ENCODE assay signal across 8 mouse cellular contexts in the genomic region with DNA sequence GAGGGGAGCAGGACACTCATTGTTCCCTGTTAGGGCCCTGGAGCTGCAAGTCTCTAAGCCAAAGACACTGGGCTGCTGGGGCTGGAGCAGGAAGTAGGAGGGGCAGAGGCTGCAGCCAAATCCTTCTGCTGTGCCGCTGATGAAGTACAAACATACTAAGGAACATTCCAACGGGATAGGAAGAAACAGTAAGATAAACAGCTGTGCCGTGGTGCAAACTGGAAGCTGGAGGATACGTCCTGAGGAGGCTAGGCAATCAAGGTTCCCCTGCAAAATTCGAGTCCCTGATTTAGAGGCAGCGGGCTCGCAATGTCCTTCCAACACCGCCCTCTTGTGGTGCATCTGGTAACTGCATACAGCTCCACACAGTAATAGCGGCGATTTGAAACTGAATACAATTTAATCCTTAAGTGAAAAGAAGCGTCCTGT. TPM values are rescaled to one million over a fixed set of nuclear protein-coding genes. Genes with fewer than 3 reads are reported as not detected.
DNase-seq lines count a peak whose midpoint lies in the region; ATAC-seq and TF ChIP-seq lines count a peak whose summit lies in the region.

No protein-coding gene starts in this region.

- no peak for TF ChIP-seq POLR2A in testis, adult 2 months (IDR thresholded peaks at IDR 0.05; ENCODE audit: control insufficient read depth, low read depth, low read length)

- no peaks in the 10 kb centered on the region for H3K4me1 ChIP-seq in forebrain, embryonic 11.5 days (replicated peaks; ENCODE audit: control insufficient read depth, insufficient read depth, low read length)
- peaks cover 2% of the 10 kb centered on the region for H3K4me1 ChIP-seq in heart, embryonic 16.5 days (ENCODE audit: control insufficient read depth, insufficient read depth, low read length)
- H3K4me1 ChIP-seq in liver, embryonic 15.5 days (replicated peaks) = no peaks in the 10 kb centered on the region
- H3K4me1 ChIP-seq in neural tube, embryonic 14.5 days (ENCODE audit: control insufficient read depth, insufficient read depth, low read length) = no peaks in the 10 kb centered on the region
- H3K4me1 ChIP-seq in testis, adult 2 months (ENCODE audit: control insufficient read depth, insufficient read depth, low read length) = peaks cover 4% of the 10 kb centered on the region; the same call in 1 of the 2 replicates

- TF ChIP-seq CTCF in testis, adult 2 months (IDR thresholded peaks at IDR 0.05; ENCODE audit: control insufficient read depth, insufficient read depth, insufficient replicate concordance, low read depth, low read length) = peak; percentile 94

- DNase-seq in c-Kit-negative CD71-positive TER-119-positive erythroid progenitor cells, embryonic 14.5 days (ENCODE audit: low read depth, low spot score) = peak; percentile 8
- DNase-seq in forebrain, embryonic 11.5 days (ENCODE audit: low spot score) = peak; percentile 92
- peak; percentile 78 to 94 for DNase-seq in kidney, postnatal 25 days

- peak overlapping the region; percentile 36; the same call in 1 of the 2 replicates for H3K4me2 ChIP-seq in forebrain, embryonic 11.5 days (ENCODE audit: low read depth, low read length, severe bottlenecking)
- peak overlapping the region; percentile 61 for H3K4me2 ChIP-seq in heart, embryonic 16.5 days (ENCODE audit: low read depth, low read length)
- peak overlapping the region; percentile 36 for H3K4me2 ChIP-seq in liver, embryonic 15.5 days
- peak overlapping the region; percentile 42 for H3K4me2 ChIP-seq in neural tube, embryonic 14.5 days (ENCODE audit: low read depth, low read length)

- no peaks in the 10 kb centered on the region for H3K9me3 ChIP-seq in forebrain, embryonic 11.5 days (ENCODE audit: control insufficient read depth, low read length)
- H3K9me3 ChIP-seq in heart, embryonic 16.5 days (replicated peaks; ENCODE audit: control insufficient read depth, low read length) = no peaks in the 10 kb centered on the region
- no peaks in the 10 kb centered on the region for H3K9me3 ChIP-seq in liver, embryonic 15.5 days (replicated peaks)
- no peaks in the 10 kb centered on the region for H3K9me3 ChIP-seq in neural tube, embryonic 14.5 days (ENCODE audit: control insufficient read depth, low read length)

- ATAC-seq in CD4-positive, CD25-positive, alpha-beta regulatory T cell, adult 4 months = peak; percentile 77
- no peak for ATAC-seq in forebrain, embryonic 11.5 days (replicated peaks; ENCODE audit: low FRiP score)
- ATAC-seq in heart, embryonic 16.5 days (replicated peaks; ENCODE audit: extremely low read depth, insufficient read depth, low FRiP score) = peak; percentile 79
- no peak for ATAC-seq in liver, embryonic 15.5 days (ENCODE audit: insufficient read depth)
- ATAC-seq in neural tube, embryonic 14.5 days (ENCODE audit: low read depth) = peak; percentile 60; the same call in 1 of the 2 replicates

- H3K36me3 ChIP-seq in forebrain, embryonic 11.5 days (ENCODE audit: control insufficient read depth, insufficient read depth, low read length) = no peaks in the 10 kb centered on the region
- no peaks in the 10 kb centered on the region for H3K36me3 ChIP-seq in heart, embryonic 16.5 days (ENCODE audit: control insufficient read depth, insufficient read depth)
- H3K36me3 ChIP-seq in liver, embryonic 15.5 days (replicated peaks) = no peaks in the 10 kb centered on the region
- no peaks in the 10 kb centered on the region for H3K36me3 ChIP-seq in neural tube, embryonic 14.5 days (ENCODE audit: control insufficient read depth, insufficient read depth, low read length)
- H3K36me3 ChIP-seq in testis, adult 2 months (ENCODE audit: control insufficient read depth, insufficient read depth, low read length) = no peaks in the 10 kb centered on the region

- H3K4me3 ChIP-seq in forebrain, embryonic 11.5 days (ENCODE audit: low read depth, low read length) = no peak overlapping the region
- peak overlapping the region; percentile 42 for H3K4me3 ChIP-seq in heart, embryonic 16.5 days (ENCODE audit: low read length)
- H3K4me3 ChIP-seq in liver, embryonic 15.5 days (replicated peaks) = no peak overlapping the region
- H3K4me3 ChIP-seq in neural tube, embryonic 14.5 days (ENCODE audit: low read depth, low read length) = no peak overlapping the region
- no peak overlapping the region for H3K4me3 ChIP-seq in testis, adult 2 months (ENCODE audit: control insufficient read depth, low read depth, low read length)

- under 1% methylated on average over 11 of the region's 11 CpGs for WGBS in forebrain, embryonic 11.5 days
- under 1% methylated on average over 11 of the region's 11 CpGs for WGBS in heart, embryonic 16.5 days
- WGBS in liver, embryonic 15.5 days (ENCODE audit: insufficient replicate concordance) = 1% methylated on average over 11 of the region's 11 CpGs
- WGBS in neural tube, embryonic 14.5 days = under 1% methylated on average over 11 of the region's 11 CpGs

- no peak overlapping the region for H3K9ac ChIP-seq in forebrain, embryonic 11.5 days (ENCODE audit: low read length)
- H3K9ac ChIP-seq in heart, embryonic 16.5 days (ENCODE audit: low read length) = no peak overlapping the region
- no peak overlapping the region for H3K9ac ChIP-seq in liver, embryonic 15.5 days
- H3K9ac ChIP-seq in neural tube, embryonic 14.5 days (replicated peaks; ENCODE audit: low read depth, low read length) = 0 out of 2 replicates have a peak overlapping the region, but pooled peaks have one; percentile 2

- no peak overlapping the region for H3K27ac ChIP-seq in forebrain, embryonic 11.5 days (ENCODE audit: low read depth, low read length)
- 0 out of 2 replicates have a peak overlapping the region, but pooled peaks have one; percentile 8 for H3K27ac ChIP-seq in heart, embryonic 16.5 days (ENCODE audit: low read length)
- no peak overlapping the region for H3K27ac ChIP-seq in liver, embryonic 15.5 days (replicated peaks)
- no peak overlapping the region for H3K27ac ChIP-seq in neural tube, embryonic 14.5 days (ENCODE audit: low read depth, low read length)
- H3K27ac ChIP-seq in testis, adult 2 months (ENCODE audit: control insufficient read depth, insufficient read depth, low read depth, low read length) = peak overlapping the region; percentile 44; the same call in 1 of the 2 replicates

- H3K27me3 ChIP-seq in forebrain, embryonic 11.5 days (ENCODE audit: control insufficient read depth, insufficient read depth, low read length) = no peaks in the 10 kb centered on the region; the same call in 1 of the 2 replicates
- no peaks in the 10 kb centered on the region for H3K27me3 ChIP-seq in heart, embryonic 16.5 days (ENCODE audit: control insufficient read depth, insufficient read depth, low read length)
- no peaks in the 10 kb centered on the region for H3K27me3 ChIP-seq in liver, embryonic 15.5 days
- no peaks in the 10 kb centered on the region for H3K27me3 ChIP-seq in neural tube, embryonic 14.5 days (ENCODE audit: control insufficient read depth, insufficient read depth, low read length)
- H3K27me3 ChIP-seq in testis, adult 2 months (ENCODE audit: control insufficient read depth, insufficient read depth, low read length) = no peaks in the 10 kb centered on the region

RNA-seq across cellular contexts. Expression of gene Eno4, which starts 39.3 kb away (rescaled TPM):
- polyA plus RNA-seq in CD4-positive, CD25-positive, alpha-beta regulatory T cell, adult 4 months (2017; shearing (Covaris generic)) = not detected
- 0.98 and 1.9 TPM in 2 replicates for polyA plus RNA-seq in forebrain, embryonic 11.5 days (2014; fragmentation: Nextera tagmentation; extraction: Ambion mirVana)
- 0.13 and 0.16 TPM in 2 replicates for polyA plus RNA-seq in heart, embryonic 16.5 days (2015; fragmentation: Nextera tagmentation; extraction: Ambion mirVana)
- polyA plus RNA-seq in liver, embryonic 15.5 days (2015; fragmentation: Nextera tagmentation; extraction: Ambion mirVana) = not detected in 2 replicates
- 0.93 and 1.2 TPM in 2 replicates for polyA plus RNA-seq in neural tube, embryonic 14.5 days (2014; fragmentation: Nextera tagmentation; extraction: Ambion mirVana)
- 33.5 and 33.7 TPM in 2 replicates for polyA plus RNA-seq in testis, adult 2 months (2012; rRNA removed)

RNA-seq across cellular contexts. Expression of gene Hspa12a, which starts 39.5 kb away (rescaled TPM):
- polyA plus RNA-seq in CD4-positive, CD25-positive, alpha-beta regulatory T cell, adult 4 months (2017; shearing (Covaris generic)) = 1 to 10 TPM in 1 of 2 experiments, under 1 TPM in 1; 0.98 to 2.1 TPM
- polyA plus RNA-seq in forebrain, embryonic 11.5 days (2014; fragmentation: Nextera tagmentation; extraction: Ambion mirVana) = 6.5 and 7.4 TPM in 2 replicates
- polyA plus RNA-seq in heart, embryonic 16.5 days (2015; fragmentation: Nextera tagmentation; extraction: Ambion mirVana) = 13.7 and 14.8 TPM in 2 replicates
- 0.33 and 0.39 TPM in 2 replicates for polyA plus RNA-seq in liver, embryonic 15.5 days (2015; fragmentation: Nextera tagmentation; extraction: Ambion mirVana)
- polyA plus RNA-seq in neural tube, embryonic 14.5 days (2014; fragmentation: Nextera tagmentation; extraction: Ambion mirVana) = 45.3 and 53.9 TPM in 2 replicates
- polyA plus RNA-seq in testis, adult 2 months (2012; rRNA removed) = 51.0 and 52.5 TPM in 2 replicates

Comparison
In these comparisons a context has a peak if more than half of its experiments do, and no peak if none do; other contexts are left out.
1. ATAC-seq: peak in CD4-positive, CD25-positive, alpha-beta regulatory T cell, adult 4 months (single experiment), heart, embryonic 16.5 days (single experiment) and neural tube, embryonic 14.5 days (single experiment); none in forebrain, embryonic 11.5 days (single experiment) and liver, embryonic 15.5 days (single experiment).
2. DNase-seq: peak in every context shown above with its lines; median percentile 92 in forebrain, embryonic 11.5 days; 86 in kidney, postnatal 25 days; 8 in c-Kit-negative CD71-positive TER-119-positive erythroid progenitor cells, embryonic 14.5 days.
3. H3K27ac ChIP-seq: peak in heart, embryonic 16.5 days (single experiment) and testis, adult 2 months (single experiment); none in forebrain, embryonic 11.5 days (single experiment), liver, embryonic 15.5 days (single experiment) and neural tube, embryonic 14.5 days (single experiment).
4. RNA of gene Eno4, which starts 39.3 kb away (polyA plus RNA-seq): 33.5 to 33.7 TPM in testis, adult 2 months; 0.93 to 1.2 TPM in neural tube, embryonic 14.5 days, 0.98 to 1.9 TPM in forebrain, embryonic 11.5 days, 0.13 to 0.16 TPM in heart, embryonic 16.5 days, not detected in liver, embryonic 15.5 days and not detected in CD4-positive, CD25-positive, alpha-beta regulatory T cell, adult 4 months; every median in the first group is over 10 times any median in the second.
5. Peak in every context shown above with its lines, with median percentiles within 50 percentile points of each other: H3K4me2 ChIP-seq.